Mouse (Mus musculus) retina, postnatal 1 day (tissue): Measurements from ENCODE around the gene Nlrc5.
"Not testable (repeated sequence)": the region's sequence is repeated elsewhere in the genome, so short reads cannot be mapped to it uniquely, and the experiment has no call there.

Experiments used
- DNase-seq: peaks from one replicate; pipeline ENCODE4 v3.0.0-alpha.2; 2012

The Nlrc5 gene

DNA sequence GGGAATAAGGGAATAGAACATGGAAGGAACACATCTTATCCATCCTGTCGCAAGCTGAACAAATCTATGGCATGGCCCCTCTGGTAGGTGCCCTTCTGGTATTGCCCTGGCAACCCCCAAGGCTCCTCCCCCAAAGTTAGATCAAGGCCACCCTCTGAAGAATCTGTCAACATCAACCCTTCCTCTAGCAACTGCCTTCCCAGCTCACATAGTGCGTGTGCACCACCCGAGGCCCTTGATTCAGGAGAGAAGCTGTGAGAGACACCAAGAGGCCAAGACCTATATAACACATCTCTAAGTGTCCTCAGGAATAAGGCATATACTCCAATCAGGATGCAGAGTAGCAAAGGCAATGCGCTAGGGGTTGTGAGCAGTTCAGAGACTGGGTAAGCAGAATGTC lies 11.9 kb upstream of the Nlrc5 start:
- no peak for DNase-seq

DNA sequence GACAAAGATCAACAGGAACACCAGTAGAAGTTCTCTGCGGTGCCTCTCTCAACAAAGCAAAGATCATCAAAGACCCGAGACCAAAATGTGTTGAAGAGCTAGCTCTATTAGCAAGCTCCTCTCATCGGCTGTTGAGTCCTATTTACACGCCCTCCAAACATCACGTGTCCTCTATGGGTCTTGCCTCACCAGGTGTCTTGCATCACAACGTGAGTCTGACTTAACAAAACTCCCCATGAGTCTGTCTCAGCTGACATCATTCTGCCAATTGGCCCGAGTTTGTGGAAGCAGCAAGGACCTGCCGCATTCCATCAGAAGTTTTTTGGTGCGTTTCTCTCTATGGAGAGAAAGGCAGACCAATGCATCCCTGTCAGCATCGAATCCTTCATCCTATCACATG lies 6.2 kb upstream of the Nlrc5 start:
- no peak for DNase-seq

DNA sequence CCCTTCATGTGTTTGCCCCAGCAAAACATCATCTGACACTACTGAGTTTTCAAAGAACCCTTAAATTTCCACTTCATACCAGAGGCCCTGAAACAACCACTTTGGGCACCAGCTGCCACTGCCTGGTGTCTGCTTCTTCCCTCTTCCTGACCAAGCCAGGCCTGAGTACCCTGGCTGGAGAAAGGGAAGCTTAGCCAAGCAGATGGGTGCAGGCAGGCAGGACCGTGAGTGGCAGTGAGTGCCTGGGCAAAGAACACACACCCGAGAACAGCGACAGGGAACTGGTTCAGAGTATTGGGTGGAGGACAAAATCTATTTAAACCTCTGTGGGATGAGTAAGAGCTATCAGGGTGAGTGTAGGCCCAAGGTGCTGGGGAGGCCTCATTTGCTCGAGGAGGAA lies 5.7 kb upstream of the Nlrc5 start:
- no peak for DNase-seq

DNA sequence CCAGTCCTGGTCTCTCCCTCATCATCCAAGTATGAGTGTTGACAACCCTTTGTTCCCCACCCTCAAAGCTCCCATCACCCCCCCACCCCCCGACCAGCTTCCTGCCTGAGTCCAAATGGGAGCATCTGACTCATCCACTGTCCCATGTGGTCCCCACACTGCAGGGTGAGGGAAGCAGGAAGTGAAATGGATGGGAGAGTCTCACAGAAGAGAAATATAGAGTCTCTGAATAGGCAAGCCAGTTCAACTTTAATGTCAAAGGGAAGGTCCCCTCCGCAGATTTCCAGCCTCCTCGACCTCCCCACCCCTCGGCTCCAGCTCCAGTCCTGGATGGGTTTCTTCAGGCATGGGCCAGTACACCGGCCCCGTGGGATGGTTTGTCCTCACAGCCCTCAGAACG lies 4.8 kb upstream of the Nlrc5 start:
- DNase-seq = no peak

DNA sequence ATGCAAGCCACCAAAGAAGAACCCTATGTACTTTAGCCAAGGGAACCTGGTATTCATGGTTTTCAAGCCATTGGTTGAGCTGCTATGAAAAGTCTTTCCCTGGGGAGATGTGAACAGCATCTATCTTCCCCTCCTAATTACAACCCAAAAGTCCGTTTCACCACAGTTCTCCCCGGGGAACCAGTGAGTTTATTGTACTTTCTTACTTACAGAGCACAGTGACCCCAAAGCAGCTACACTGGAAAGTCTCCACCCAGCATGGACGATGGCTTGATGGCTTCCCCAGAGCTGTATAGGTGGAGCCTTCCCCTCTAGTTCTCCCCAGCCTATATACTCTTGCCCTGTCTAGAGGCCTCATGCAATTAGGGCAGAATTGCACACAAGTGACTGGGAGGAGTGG lies 1.9 kb upstream of the Nlrc5 start:
- no peak for DNase-seq

DNA sequence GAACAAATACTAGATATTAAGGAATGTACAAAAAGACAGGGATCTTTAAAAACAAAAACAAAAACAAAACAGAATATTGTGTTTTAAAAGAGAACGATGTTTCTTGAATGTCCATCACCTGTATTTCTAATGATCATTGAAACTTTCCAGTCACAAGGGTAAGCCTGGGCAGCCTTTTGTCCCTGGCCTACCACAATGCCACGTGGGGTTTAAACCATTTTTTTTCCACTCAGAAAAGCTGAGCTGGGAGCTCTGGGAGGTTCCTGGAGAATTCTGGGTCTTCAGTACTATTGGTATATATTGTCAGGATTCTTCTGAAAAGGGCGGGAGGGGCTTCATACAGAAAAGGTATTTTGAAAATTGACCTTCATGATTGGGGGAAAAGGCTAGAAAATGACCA lies 802 bp downstream of the Nlrc5 start:
- no peak for DNase-seq

DNA sequence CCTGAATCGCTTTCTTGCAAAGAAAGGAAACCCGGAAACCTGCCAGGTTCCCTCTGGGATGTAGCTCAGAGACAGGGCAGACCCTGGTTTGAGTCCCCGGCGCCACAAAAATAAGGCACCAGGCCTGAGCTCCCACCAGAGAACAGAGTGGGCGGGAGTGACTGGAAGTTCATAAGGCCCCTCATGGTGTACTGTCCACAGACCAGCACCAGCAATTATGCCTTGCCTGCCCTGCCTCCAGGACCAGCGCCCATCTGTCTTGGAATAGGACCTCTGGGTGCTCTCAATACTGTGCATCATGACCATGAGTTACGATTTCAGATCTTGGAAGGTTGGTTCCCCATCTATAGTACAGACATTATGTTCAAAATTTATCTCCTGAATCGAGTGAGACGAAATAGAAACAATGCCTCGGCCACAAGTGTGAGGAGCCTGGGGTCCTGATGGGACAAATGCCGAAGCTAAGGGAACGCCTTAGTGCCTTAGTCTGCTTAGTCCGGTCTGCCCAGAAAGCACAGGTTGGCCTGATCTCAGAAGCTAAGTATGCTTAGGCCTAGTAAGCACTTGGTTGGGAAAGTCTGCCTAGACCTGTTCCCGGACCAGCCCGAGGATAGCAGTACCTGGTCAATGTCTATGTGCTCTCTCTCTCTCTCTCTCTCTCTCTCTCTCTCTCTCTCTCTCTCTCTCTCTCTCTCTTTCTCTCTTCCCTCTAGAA lies 1.4 kb downstream of the Nlrc5 start:
- no peak for DNase-seq

DNA sequence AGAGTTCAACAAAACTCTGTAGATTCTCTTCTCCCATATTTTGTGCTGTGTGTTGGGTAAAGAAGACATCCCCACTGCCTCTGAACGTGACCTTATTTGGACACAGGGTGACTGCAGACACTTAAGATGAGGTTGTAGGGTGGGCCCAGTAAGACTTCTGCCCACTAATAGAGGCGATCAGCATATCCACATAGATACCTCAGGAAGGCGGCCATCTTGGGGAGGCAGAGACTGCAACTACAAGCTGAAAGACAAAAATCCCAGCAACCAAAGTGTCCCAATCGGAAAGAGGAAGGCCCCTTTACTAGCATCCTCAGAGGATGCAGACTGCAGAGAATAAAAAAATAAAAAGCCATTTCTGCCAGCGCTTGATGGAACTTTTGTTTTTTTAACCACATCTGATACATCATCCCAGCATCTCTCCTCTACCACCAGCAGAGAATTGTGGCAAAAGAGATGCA lies 2.0 kb downstream of the Nlrc5 start:
- DNase-seq = no peak

DNA sequence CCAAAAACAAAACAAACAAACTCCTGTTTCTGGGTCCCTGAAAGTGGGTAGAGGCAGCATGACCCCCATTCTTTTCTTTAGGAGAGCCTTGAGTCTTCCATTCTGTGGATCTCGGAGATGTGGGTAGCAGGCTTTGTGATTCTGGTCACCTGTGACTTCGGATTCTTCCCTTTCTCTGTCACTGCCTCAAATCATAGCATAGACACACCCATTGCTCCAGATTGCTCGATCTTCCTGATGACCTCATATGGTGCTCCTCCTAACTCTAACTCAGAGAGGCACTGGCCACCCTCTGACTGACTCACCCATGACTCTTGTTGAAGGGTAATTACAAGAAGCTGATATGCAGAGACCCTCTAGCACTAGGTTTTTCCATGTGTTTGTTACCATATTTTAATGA lies 2.7 kb downstream of the Nlrc5 start:
- no peak for DNase-seq

DNA sequence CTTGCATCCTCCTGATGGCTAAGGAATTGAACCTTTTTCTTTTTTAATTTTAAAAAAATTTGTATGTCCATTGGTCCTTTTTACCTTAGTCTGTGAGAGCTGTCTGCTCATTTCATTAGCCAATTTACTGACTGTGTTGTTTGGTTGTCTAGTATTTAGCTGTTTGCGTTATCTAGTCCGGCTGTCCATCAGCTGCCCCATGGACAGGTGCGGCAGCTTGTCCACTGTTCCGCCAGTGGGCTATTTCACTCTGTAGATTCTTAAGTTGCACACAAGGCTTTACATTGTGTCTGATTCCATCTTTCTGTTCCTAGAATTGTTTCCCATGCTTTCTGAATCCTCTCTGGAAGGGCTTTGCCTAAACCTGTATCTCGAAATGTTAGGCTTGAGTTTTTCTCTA lies 4.5 kb downstream of the Nlrc5 start:
- no peak for DNase-seq

DNA sequence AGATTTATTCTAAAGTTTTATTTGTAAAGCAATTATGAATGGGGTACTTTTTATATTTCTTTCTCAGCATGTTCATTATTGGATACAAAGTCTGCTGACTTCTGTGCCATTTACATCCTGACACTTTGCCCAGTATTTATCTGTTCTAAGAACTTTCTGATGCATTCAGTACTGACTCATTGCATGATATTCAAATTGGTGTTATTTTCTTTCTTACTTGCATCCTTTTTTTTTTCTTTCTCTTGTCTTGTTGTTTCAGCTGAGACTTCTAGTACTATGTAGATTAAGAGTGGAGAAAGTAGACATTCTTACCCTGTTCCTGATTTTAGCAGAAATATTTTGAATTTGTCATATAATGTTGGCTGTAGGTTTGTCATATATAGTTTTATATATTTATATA lies 5.5 kb downstream of the Nlrc5 start:
- DNase-seq = no peak

DNA sequence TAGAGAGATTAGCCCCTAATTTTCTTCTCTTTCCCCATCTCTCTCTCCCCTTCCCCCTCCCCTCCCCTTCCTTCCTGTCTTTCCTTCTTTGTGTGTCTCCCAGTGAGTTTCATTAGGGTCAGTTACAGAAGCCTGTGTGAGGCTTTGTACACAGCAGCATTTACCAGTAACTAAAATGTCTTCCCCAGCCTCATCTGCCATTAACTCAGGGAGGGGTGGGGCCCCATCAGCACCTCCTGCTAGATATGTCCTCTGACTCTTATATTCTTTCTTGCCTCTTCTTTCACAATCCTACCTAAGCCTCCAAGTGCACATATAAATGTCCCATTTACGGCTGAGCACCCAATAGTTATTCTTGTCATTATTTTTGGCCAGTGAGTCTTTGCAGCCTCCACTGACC lies 6.2 kb downstream of the Nlrc5 start:
- DNase-seq = no peak

DNA sequence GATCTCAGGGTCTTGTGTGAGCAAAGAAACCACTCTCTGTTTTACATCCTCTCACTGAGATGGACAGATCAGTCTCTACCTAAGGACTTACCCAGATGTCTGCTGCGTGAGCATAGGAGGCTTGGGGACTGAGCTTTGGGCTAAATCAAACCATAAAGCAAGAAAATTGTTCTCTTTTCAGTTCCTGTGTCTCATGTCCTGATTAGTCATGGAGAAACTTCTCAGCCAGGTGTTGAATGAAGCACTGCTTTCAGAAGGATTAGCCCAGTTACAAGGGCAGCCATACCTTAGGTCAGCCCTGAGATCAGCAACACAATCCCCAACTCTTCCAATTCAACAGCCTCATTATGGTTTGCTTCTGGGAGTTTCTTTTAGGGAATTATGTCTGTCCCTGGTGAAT lies 7.5 kb downstream of the Nlrc5 start:
- no peak for DNase-seq

DNA sequence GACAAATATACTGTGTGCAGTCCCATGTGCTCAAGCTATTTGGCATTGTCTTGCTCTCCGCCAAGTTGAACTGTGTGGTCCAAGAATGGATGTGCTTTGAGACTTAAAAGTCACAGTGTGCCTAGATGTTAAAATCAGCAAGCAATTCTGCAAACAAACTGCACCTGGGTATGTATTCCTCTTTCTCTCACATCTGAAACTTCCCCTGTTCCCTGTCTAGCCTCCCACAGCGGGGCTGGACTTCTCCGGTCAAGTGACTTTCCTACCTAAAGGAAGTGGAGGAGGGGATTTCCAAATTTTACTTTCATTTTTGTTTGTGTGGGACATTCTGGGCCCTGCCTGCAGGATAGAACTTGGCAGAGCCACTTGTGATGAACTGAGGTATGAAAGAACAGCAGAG lies 9.0 kb downstream of the Nlrc5 start:
- no peak for DNase-seq

DNA sequence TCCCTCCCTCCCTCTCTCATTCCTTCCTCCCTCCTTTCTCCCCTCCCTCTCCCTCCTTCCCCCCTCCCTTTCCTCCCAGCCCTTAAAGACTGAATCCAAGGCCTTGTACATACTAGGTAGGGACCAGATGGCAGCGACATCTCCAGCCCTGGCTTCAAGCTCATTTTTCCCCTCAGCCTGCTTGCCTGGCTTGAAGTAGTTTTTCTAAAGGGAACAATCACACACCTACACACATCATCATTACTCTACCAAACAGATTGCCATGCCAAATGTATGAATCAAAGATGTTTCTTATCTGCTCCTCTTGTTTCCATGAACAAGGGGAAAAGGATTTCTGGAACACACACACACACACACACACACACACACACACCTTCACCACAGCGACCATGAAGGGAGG lies 10.3 kb downstream of the Nlrc5 start:
- no peak for DNase-seq

DNA sequence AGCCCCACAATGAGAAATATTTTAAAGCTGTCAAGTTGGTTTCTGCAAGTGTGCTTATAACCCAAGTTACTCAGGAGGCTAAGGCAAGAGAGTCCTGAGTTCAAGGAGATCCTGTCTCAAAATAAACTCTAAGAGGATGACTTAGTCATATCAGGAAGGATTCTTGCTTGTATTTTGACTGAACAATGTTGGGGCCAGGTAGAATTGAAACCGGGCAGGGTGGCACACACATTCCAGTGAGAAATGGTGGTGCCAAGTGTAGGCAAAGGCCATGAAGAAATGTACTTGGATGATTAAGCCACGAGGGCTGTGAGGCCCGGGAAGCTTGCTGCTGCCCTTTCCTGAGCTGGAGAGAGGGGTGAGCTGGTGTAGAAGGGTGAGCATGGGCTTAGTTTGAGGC lies 13.0 kb downstream of the Nlrc5 start:
- no peak for DNase-seq

DNA sequence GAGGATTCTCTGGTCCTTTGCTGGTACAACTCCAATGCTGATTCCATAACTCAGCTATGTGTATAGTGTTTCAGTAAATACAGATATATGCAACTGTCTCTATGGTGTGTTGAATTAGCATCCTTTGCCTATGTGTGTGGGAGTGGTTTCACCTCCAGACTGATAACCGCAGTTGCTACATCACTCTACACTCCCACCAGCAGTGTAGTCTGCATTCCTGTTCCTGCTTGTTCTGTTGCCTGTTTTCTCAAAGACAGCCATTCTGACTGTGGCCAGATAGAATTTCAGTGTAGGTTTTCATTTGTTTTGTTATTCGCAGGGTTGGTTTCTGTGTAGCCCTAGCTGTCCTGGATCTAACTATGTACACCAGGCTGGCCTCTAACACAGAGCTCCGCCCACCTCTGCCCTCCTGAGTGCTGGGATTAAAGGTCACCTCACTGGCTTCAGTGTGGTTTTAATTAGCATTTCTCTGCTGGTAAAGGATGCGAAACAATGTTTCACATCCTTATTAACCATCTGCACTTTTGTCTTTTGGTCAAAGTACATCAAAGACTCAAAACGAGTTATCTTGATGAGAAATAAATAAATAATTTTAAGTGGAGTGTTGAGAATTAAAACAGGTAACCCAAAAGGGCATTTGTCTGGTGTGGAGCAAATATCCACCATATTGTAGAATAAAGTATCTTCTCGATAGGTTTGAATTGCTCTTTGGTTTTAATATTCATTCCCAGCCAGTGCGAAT lies 13.6 kb downstream of the Nlrc5 start:
- no peak for DNase-seq

DNA sequence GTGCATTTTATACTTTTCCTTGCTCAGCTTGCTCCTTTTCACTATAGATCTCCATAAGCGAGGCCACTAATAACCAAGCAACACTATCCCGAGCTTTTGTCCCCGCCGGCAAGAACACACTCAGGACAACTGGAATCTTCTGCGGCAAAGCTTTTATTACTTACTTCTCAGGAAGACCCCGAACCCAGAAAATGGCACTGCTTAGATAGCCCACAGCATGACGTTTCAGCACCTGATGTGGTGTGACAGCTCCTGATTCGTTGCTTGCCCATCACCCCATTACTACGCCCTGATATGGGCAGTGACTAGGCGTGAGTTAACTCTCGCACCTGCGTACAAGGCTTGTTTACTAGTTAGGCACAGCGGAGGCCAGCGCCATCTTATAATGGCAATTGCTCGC lies 18.8 kb downstream of the Nlrc5 start:
- DNase-seq = not testable (repeated sequence)

DNA sequence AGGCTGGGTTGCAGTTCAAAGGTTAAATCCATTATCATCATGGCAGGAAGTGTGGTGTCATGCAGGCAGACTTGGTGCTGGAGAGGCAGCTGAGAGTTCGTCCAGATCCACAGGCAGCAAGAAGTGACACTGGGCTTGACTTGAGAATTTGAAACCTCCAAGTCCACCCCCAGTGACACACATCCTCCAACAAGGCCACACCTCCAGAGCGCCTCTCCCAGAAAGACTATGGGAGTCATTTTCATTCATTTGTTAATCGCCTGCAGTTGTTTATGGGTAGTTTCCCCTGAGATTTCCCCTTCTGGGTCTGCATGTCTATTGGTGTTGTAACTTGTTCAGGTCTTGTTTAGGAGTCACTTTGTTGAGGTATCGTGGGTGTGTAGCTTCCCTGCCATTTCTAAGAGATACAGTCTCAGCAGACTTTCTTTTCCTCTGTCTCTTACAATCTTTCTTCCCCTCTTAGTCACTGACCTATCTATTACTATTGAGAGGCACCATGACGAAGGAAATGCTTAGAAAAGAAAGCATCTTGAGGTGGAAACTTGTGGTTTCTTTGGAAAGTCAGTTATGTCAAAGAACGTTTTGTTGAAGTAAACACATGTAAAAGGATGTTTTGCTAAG lies 19.8 kb downstream of the Nlrc5 start:
- DNase-seq = no peak

DNA sequence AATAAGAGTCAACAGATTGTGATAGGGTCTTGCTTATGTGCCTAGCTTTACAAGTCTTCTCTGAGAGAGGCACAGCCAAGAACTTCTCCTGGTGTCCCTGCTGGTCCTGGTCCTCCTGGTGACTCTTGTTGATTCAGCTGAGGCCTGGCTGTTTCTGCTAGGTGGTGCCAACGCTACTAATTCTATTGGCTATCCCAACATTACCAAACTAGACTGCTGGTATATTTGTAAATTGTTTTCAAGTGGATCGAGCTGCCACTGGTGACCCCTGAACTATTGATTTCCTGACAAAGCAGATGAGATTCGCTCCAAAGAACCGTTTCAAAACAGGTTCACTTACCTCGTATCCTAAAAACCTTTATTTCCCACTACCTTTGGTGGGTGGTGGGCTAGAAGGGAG lies 20.7 kb downstream of the Nlrc5 start:
- no peak for DNase-seq

DNA sequence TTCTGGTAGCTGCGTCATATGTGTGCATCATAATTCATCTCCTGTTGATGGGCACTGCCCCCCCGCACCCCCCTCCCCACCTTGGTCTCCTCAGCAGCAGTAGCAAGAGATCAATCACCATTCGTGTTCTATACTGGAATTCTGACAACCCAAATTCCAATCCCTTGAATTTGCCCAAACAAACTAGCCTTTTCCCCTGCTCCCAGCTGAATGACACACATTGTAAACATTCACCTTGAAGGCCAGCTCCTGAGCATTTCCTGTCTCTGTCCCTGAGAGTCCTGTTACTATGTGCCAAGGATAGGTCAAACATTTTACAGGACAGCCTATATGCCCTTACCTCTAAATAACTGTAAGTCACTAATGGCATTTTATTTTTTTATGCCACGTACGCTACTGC lies 21.9 kb downstream of the Nlrc5 start:
- DNase-seq = no peak

DNA sequence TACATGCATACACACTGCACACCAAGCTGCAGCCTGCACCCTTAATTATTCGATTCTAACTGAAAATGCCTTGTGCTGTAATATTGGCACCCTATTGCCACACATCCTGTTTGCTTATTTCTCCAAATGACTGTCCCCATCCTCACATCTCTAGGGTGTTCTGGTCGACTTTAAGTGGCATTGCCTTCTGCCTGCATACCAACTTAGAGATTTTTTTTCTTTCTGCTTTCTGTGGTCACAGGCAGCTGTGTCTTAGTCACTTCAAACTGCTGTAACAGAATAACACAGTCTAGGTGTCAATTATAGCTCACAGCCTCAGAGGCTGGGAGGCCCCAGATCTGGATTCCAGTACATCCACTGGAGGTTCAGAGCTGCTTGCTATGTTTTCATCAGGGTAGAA lies 24.4 kb downstream of the Nlrc5 start:
- DNase-seq = no peak

DNA sequence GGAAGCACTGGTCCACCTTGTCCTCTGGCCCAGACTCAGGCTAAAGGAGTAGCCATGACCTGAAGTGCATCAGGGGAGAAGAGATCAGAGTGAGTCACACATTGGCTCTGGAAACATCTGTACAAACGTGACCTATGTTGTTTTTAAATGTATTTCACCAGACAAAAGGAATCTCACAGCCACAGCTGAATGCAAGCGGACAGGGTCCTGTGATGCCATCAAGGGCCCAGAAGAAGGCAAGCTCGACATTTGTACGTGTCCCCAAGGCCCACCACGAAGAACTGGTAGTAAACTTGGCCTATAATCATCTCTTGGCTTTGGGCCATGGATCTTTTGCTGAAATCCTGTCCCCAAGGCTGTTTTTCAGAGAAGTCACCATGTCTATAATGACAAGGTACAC lies 35.5 kb downstream of the Nlrc5 start:
- DNase-seq = no peak

DNA sequence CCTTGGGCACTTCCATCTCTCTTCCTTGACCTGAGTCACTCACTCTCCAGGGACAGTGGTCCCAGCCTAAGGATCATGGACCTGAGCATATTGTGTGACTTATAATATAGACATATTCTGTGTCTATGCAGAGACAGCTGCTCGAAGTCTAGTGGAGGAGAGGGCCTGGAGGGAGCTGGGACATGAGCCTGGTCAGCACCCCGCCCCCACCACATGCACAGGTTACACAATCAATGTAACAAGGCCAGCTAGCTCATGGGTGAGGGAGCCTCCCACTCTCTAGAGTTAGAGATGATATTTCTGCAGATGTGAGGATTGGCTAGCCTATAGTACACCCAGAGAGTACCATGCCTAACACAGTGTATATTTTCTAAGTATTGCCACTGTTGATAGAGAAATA lies 36.6 kb downstream of the Nlrc5 start:
- no peak for DNase-seq
